Mouse (Mus musculus): ENCODE results near the gene Spp1.

- no peak for TF ChIP-seq POLR2A (IDR thresholded peaks at IDR 0.05; ENCODE audit: control insufficient read depth in 1 of 2, insufficient read depth in 1 of 2, low read depth in 1 of 2, low read length in 2 of 2, poor library complexity in 1 of 2)
- TF ChIP-seq NRF1 (IDR thresholded peaks at IDR 0.05; ENCODE audit: insufficient read depth, low read depth, low read length, poor library complexity, severe bottlenecking), result no peak
- no peak for TF ChIP-seq CTCF (IDR thresholded peaks at IDR 0.05 in 2 of 3, conservative IDR thresholded peaks at IDR 0.05 in 1 of 3; ENCODE audit: control insufficient read depth in 1 of 3, insufficient read depth in 1 of 3, low read depth in 2 of 3, low read length in 3 of 3, poor library complexity in 1 of 3, severe bottlenecking in 1 of 3)
Measured at GRCm38 (mm10) chr5:104385521-104385920, 49.4 kb upstream of the Spp1 start.
